Mouse (Mus musculus) lung, embryonic 15.5 days (tissue): Measurements from ENCODE around the gene Prl8a6. TPM values are rescaled to one million over a fixed set of nuclear protein-coding genes. Genes with fewer than 3 reads are reported as not detected.

ENCODE experiments used
- ATAC-seq: fragments of 200-750 bp; cut with Nextera tagmentation; 2 replicates; pipeline ENCODE4 v1.8.0; 2017; ENCODE audit warnings: moderate number of reproducible peaks, borderline replicate concordance; ENCODE audit not compliant: low FRiP score, low TSS enrichment; ENCODE audit errors: extremely low read depth
- H3K27ac ChIP-seq: fragments of 300-500 bp; sonication (generic); 2 replicates; pipeline ENCODE4 v1.5.1; 2015; ENCODE audit warnings: moderate library complexity, mild to moderate bottlenecking, inconsistent platforms
- H3K27me3 ChIP-seq: fragments of 300-500 bp; sonication (generic); 2 replicates; pipeline ENCODE4 v1.6.1; 2015; ENCODE audit warnings: inconsistent platforms
- H3K36me3 ChIP-seq: fragments of 300-500 bp; sonication (generic); 2 replicates; pipeline ENCODE4 v1.6.1; 2015; ENCODE audit warnings: inconsistent platforms
- H3K4me1 ChIP-seq: fragments of 300-500 bp; sonication (generic); 2 replicates; pipeline ENCODE4 v1.6.1; 2015; ENCODE audit warnings: inconsistent platforms
- H3K4me2 ChIP-seq: fragments of 300-500 bp; sonication (generic); 2 replicates; pipeline ENCODE4 v1.6.1; 2015; ENCODE audit warnings: inconsistent platforms, mild to moderate bottlenecking, moderate library complexity
- H3K4me3 ChIP-seq: fragments of 300-500 bp; sonication (generic); 2 replicates; pipeline ENCODE4 v1.5.1; 2015; ENCODE audit warnings: mild to moderate bottlenecking, inconsistent platforms
- H3K9ac ChIP-seq: fragments of 300-500 bp; sonication (generic); 2 replicates; pipeline ENCODE4 v1.6.1; 2015; ENCODE audit warnings: inconsistent platforms
- H3K9me3 ChIP-seq: fragments of 300-500 bp; sonication (generic); 2 replicates; pipeline ENCODE4 v1.6.1; 2016; ENCODE audit warnings: inconsistent platforms
- WGBS: fragments of 180-500 bp; shearing (Covaris S2); methylation state at CpG from one replicate; pipeline ENCODE4 v1.1.7; 2015; 5-methylcytosine and 5-hydroxymethylcytosine counted together
- polyA plus RNA-seq: library from polyadenylated mRNA; unstranded; fragments of >200 nt; fragmentation: Nextera tagmentation; extraction: Ambion mirVana; gene quantifications from 2 replicates; pipeline ENCODE4 v1.2.1, GENCODE M21; 2015

Gene Prl8a6
- polyA plus RNA-seq: not detected in 2 replicates

- no peak within 1 kb of the TSS for H3K4me2 ChIP-seq
- H3K27ac ChIP-seq: no peak within 1 kb of the TSS
- no peaks in the 10 kb centered on the region for H3K4me1 ChIP-seq
- whole genome bisulfite sequencing: 79% methylated on average over 3 of the region's 3 CpGs
- H3K4me3 ChIP-seq: no peak within 1 kb of the TSS
- no peaks in the 10 kb centered on the region for H3K27me3 ChIP-seq
- ATAC-seq: no peak
- H3K9ac ChIP-seq: no peak within 1 kb of the TSS
- H3K36me3 ChIP-seq: no peaks in the 10 kb centered on the region
- no peaks in the 10 kb centered on the region for H3K9me3 ChIP-seq
Observed at GRCm38 (mm10) chr13:27438588-27438987, at the start of gene Prl8a6. Gene Prl8a6 (minus strand): TSS chr13:27438688.

DNA sequence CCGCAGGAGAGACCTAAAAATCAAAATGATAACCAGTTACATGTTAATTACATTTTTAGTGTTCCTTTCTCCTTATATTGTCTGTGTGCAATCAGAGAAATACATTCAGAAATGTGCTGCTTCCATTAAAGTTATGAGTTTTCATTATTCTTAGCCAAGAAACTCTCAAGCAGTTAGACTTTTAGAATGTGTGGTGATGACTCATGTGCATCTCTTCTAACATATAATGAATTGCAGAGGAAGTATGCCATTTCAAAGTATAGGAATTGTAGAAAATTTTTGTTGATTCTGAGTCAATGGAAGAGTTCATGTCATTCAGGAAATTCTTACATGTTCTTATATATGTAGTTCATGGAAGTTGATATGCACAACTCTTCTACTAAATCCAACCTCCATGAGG, 5.3 kb downstream of the Prl8a6 start:
- Histone ChIP-seq H3K9me3 (no peaks in the 10 kb centered on the region), H3K9ac (no peak overlapping the region), H3K4me2 (no peak overlapping the region), H3K27ac (no peak overlapping the region), H3K4me1 (no peaks in the 10 kb centered on the region), H3K4me3 (no peak overlapping the region), H3K27me3 (no peaks in the 10 kb centered on the region), H3K36me3 (no peaks in the 10 kb centered on the region)
- 78% methylated on average over 1 of the region's 1 CpGs for WGBS
- ATAC-seq: no peak

GRCm38 (mm10) chr13:27413640-27414039, 24.8 kb downstream of the Prl8a6 start:
- H3K27me3 ChIP-seq: no peaks in the 10 kb centered on the region
- H3K36me3 ChIP-seq: no peaks in the 10 kb centered on the region
- H3K9me3 ChIP-seq: no peaks in the 10 kb centered on the region
- H3K9ac ChIP-seq: no peak overlapping the region
- no peak overlapping the region for H3K4me3 ChIP-seq
- no peak overlapping the region for H3K4me2 ChIP-seq
- no peak overlapping the region for H3K27ac ChIP-seq
- no peaks in the 10 kb centered on the region for H3K4me1 ChIP-seq
- no peak for ATAC-seq

DNA sequence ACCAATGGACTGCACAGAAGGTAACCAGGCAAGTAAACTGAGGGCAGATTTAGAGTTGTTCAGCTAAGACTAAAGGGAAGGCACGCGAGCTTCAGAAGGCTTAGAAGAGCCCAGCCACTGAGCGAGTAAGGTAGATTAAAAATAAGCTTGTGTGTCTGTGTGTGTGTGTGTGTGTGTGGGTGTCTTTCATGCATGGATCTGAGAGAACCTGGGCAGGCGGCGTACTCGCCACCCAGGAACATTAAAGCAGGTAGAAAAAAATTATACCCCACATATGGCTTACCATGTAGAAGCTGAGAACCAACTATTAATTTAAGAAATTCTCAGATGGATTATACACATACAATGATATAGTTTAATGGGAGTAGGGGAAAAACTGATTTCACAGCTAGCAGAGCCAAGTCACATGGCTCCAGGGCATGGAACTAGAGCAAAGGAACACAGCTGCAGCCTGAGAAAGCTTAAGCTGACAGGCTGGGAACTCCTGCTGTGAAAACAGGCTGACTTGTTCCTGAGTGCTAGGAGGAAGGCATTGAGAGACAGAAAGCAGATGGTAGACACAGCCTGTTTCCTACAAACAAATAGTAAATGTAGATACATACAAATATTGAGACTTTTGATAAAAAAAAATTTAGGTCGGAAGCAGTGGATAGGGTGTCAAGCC, 39.3 kb downstream of the Prl8a6 start:
- Histone ChIP-seq H3K4me1 (no peaks in the 10 kb centered on the region), H3K4me3 (no peak overlapping the region), H3K36me3 (no peaks in the 10 kb centered on the region), H3K9ac (no peak overlapping the region), H3K27me3 (no peaks in the 10 kb centered on the region), H3K9me3 (no peaks in the 10 kb centered on the region), H3K27ac (no peak overlapping the region), H3K4me2 (no peak overlapping the region)
- no peak for ATAC-seq
- 80% methylated on average over 7 of the region's 7 CpGs for WGBS

- H3K9ac ChIP-seq: no peak within 1 kb of the TSS
- no peaks in the 10 kb centered on the region for H3K27me3 ChIP-seq
- no peak within 1 kb of the TSS for H3K4me2 ChIP-seq
- H3K9me3 ChIP-seq: no peaks in the 10 kb centered on the region
- H3K27ac ChIP-seq: no peak within 1 kb of the TSS
- H3K36me3 ChIP-seq: no peaks in the 10 kb centered on the region
- no peak within 1 kb of the TSS for H3K4me3 ChIP-seq
- no peaks in the 10 kb centered on the region for H3K4me1 ChIP-seq
- ATAC-seq: no peak
- 72% methylated on average over 6 of the region's 6 CpGs for WGBS
Observed at GRCm38 (mm10) chr13:27390746-27391145, 47.7 kb downstream of the Prl8a6 start, which contains the start of gene Prl2b1. Gene Prl2b1 (minus strand): TSS chr13:27390846.

Other genes with a start within 250 kb of the Prl8a6 start
- gene Prl3c1, start 242.0 kb downstream of the Prl8a6 start, polyA plus RNA-seq: not detected in 2 replicates
- gene Prl3b1, start 196.8 kb downstream of the Prl8a6 start, polyA plus RNA-seq: not detected in 2 replicates
- gene Prl3a1, start 179.3 kb downstream of the Prl8a6 start, polyA plus RNA-seq: not detected in 2 replicates
- gene Prl6a1, start 126.1 kb downstream of the Prl8a6 start, polyA plus RNA-seq: not detected in 2 replicates
- not detected in 2 replicates for gene Prl8a2, start 93.0 kb downstream of the Prl8a6 start, polyA plus RNA-seq
- not detected in 2 replicates for gene Prl2b1, start 47.8 kb downstream of the Prl8a6 start, polyA plus RNA-seq
- not detected in 2 replicates for gene Prl8a8, start 74.5 kb upstream of the Prl8a6 start, polyA plus RNA-seq
- not detected in 2 replicates for gene Prl8a9, start 125.9 kb upstream of the Prl8a6 start, polyA plus RNA-seq
- not detected in 2 replicates for gene Prl8a1, start 143.5 kb upstream of the Prl8a6 start, polyA plus RNA-seq
- gene Prl7b1, start 171.9 kb upstream of the Prl8a6 start, polyA plus RNA-seq: not detected in 2 replicates
- gene Prl7a1, start 203.8 kb upstream of the Prl8a6 start, polyA plus RNA-seq: not detected in 2 replicates
- not detected in 2 replicates for gene Prl7a2, start 229.3 kb upstream of the Prl8a6 start, polyA plus RNA-seq